Mouse (Mus musculus) cerebellum, adult 2 months (tissue): Measurements from ENCODE around the gene Tmem233. TPM values are rescaled to one million over a fixed set of nuclear protein-coding genes. Genes with fewer than 3 reads are reported as not detected.

Experiments
- DNase-seq, 2 experiments: peaks; one replicate each; pipeline ENCODE4 v3.0.0; 2021
- H3K27ac ChIP-seq: fragments of 200-500 bp; 2 replicates; pipeline ENCODE4 v1.5.1; 2012; ENCODE audit warnings: low read length, control low read depth, inconsistent platforms; ENCODE audit not compliant: insufficient read depth
- H3K27me3 ChIP-seq: fragments of 200-500 bp; 2 replicates; pipeline ENCODE4 v1.6.1; 2012; ENCODE audit warnings: inconsistent platforms, mild to moderate bottlenecking, low read length, moderate library complexity; ENCODE audit not compliant: control insufficient read depth, insufficient read depth
- H3K4me1 ChIP-seq: fragments of 200-500 bp; 2 replicates; pipeline ENCODE4 v1.6.1; 2011; ENCODE audit warnings: low read length; ENCODE audit not compliant: control insufficient read depth, insufficient read depth
- H3K4me3 ChIP-seq: fragments of 200-500 bp; replicated peaks from 2 replicates; pipeline ENCODE3; 2011; ENCODE audit warnings: mild to moderate bottlenecking, low read depth, low read length, control low read depth; ENCODE audit not compliant: insufficient read depth
- CTCF ChIP-seq: fragments of 200-500 bp; IDR thresholded peaks from 2 replicates; pipeline ENCODE4 v1.5.1; 2011; ENCODE audit warnings: low read depth, mild to moderate bottlenecking, control low read depth, low read length, moderate library complexity, borderline replicate concordance; ENCODE audit not compliant: insufficient read depth
- POLR2A ChIP-seq: fragments of 200-500 bp; IDR thresholded peaks from 2 replicates; pipeline ENCODE4 v1.6.1; 2011; ENCODE audit warnings: low read length, control low read depth, borderline replicate concordance; ENCODE audit not compliant: insufficient read depth
- WGBS: fragments of 180-500 bp; shearing (Covaris S2); methylation state at CpG from one replicate; pipeline ENCODE4 v1.1.7; 2018; 5-methylcytosine and 5-hydroxymethylcytosine counted together
- polyA plus RNA-seq: library from polyadenylated mRNA; depleted of rRNA; stranded (reverse); fragments of >200 nt; gene quantifications from 2 replicates; pipeline ENCODE4 v1.2.3, GENCODE M21; 2012

Gene Tmem233
- polyA plus RNA-seq, 1 experiment: not detected

- TF ChIP-seq CTCF (no peak), POLR2A (no peak)
- 35% methylated on average over 7 of the region's 7 CpGs for WGBS
- Histone ChIP-seq H3K4me1 (no peaks in the 10 kb centered on the region), H3K27me3 (no peaks in the 10 kb centered on the region), H3K27ac (no peak overlapping the region), H3K4me3 (no peak overlapping the region)
- DNase-seq: no peak
These were observed 1.4 kb downstream of the Tmem233 start for GRCm38 (mm10) chr5:116081616-116082015.

DNA sequence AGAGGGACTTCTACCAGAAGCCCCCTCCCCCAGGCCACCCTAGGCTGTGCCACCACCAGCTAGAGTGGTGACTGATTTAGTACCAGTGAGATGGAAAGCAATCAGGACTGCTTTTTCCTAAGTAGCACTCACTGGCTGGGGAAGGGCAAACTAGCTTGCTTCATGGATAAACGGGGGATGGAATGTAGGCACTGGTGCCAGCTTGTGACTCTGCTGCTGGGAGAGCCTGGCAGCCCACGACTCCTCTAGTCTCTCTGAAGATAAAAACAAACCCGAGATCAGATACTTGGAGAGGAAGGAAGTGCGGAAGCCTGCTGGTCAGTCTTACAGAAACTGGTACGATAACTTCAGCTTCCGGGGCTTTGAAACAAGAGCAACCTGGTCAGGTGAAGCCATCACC lies 2.3 kb downstream of the Tmem233 start:
- TF ChIP-seq POLR2A: no peak
- no peak for TF ChIP-seq CTCF
- DNase-seq: no peak
- Histone ChIP-seq H3K27ac (no peak overlapping the region), H3K4me3 (no peak overlapping the region), H3K4me1 (no peaks in the 10 kb centered on the region), H3K27me3 (no peaks in the 10 kb centered on the region)
- 50% methylated on average over 6 of the region's 6 CpGs for WGBS

- WGBS: 91% methylated on average over 4 of the region's 4 CpGs
- Histone ChIP-seq H3K4me1 (no peaks in the 10 kb centered on the region), H3K27me3 (no peaks in the 10 kb centered on the region), H3K4me3 (no peak overlapping the region), H3K27ac (no peak overlapping the region)
- TF ChIP-seq POLR2A (no peak), CTCF (no peak)
- DNase-seq: no peak
These were observed 13.4 kb downstream of the Tmem233 start for GRCm38 (mm10) chr5:116069618-116070017.

- no peaks in the 10 kb centered on the region for H3K27me3 ChIP-seq
- no peak for DNase-seq
- no peak overlapping the region for H3K4me3 ChIP-seq
- no peaks in the 10 kb centered on the region for H3K4me1 ChIP-seq
- no peak for TF ChIP-seq CTCF
- WGBS: 56% methylated on average over 6 of the region's 6 CpGs
- no peak overlapping the region for H3K27ac ChIP-seq
These were observed 30.2 kb downstream of the Tmem233 start for GRCm38 (mm10) chr5:116052826-116053225.

GRCm38 (mm10) chr5:116052171-116052570 lies 30.9 kb downstream of the Tmem233 start:
- no peak overlapping the region for H3K4me3 ChIP-seq
- WGBS: 76% methylated on average over 5 of the region's 5 CpGs
- no peak for DNase-seq
- no peaks in the 10 kb centered on the region for H3K27me3 ChIP-seq
- TF ChIP-seq CTCF (no peak), POLR2A (no peak)
- H3K27ac ChIP-seq: no peak overlapping the region
- no peaks in the 10 kb centered on the region for H3K4me1 ChIP-seq

GRCm38 (mm10) chr5:116049821-116050220 lies 33.2 kb downstream of the Tmem233 start:
- no peak for TF ChIP-seq POLR2A
- TF ChIP-seq CTCF: no peak

GRCm38 (mm10) chr5:116048321-116048720 lies 34.7 kb downstream of the Tmem233 start:
- TF ChIP-seq CTCF (no peak), POLR2A (no peak)
- Histone ChIP-seq H3K4me3 (no peak overlapping the region), H3K27me3 (no peaks in the 10 kb centered on the region), H3K27ac (no peak overlapping the region), H3K4me1 (no peaks in the 10 kb centered on the region)
- no peak for DNase-seq
- WGBS: 89% methylated on average over 3 of the region's 3 CpGs

More at GRCm38 (mm10) chr5:116049821-116050220, 33.2 kb downstream of the Tmem233 start:
- no peaks in the 10 kb centered on the region for H3K4me1 ChIP-seq
- WGBS: 74% methylated on average over 4 of the region's 4 CpGs
- H3K4me3 ChIP-seq: no peak overlapping the region
- no peaks in the 10 kb centered on the region for H3K27me3 ChIP-seq
- H3K27ac ChIP-seq: no peak overlapping the region
- no peak for DNase-seq

- 82% methylated on average over 4 of the region's 4 CpGs for WGBS
- no peak for DNase-seq
- Histone ChIP-seq H3K27me3 (no peaks in the 10 kb centered on the region), H3K27ac (no peak overlapping the region), H3K4me3 (no peak overlapping the region), H3K4me1 (no peaks in the 10 kb centered on the region)
- TF ChIP-seq CTCF: no peak
These were observed 36.8 kb downstream of the Tmem233 start for GRCm38 (mm10) chr5:116046246-116046645.

DNA sequence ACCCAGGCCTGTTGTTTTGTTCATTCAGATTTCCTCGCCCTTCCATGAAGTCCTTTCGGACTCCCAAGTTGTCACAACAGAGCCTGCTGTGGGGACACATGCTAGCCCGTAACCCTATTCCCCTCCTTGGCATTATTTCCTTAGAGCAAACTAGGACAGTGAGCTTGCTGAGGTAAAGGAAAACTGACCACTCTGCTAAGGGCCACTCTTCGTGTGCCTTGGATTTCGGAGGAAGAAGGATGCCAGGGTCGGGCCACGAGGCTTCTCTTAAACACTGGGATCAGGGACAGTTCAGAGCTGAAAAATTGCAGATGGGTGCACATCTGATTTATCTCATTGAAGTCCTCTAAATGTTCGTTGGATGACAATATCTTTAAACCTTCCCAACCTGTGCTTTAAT lies 37.5 kb downstream of the Tmem233 start:
- Histone ChIP-seq H3K4me3 (no peak overlapping the region), H3K27me3 (no peaks in the 10 kb centered on the region), H3K4me1 (no peaks in the 10 kb centered on the region), H3K27ac (no peak overlapping the region)
- no peak for DNase-seq
- WGBS: 84% methylated on average over 8 of the region's 8 CpGs
- TF ChIP-seq POLR2A (no peak), CTCF (no peak)
